Mouse (Mus musculus) kidney, adult 2 months (tissue): Measurements from ENCODE around the gene Prkd2. TPM values are rescaled to one million over a fixed set of nuclear protein-coding genes. Genes with fewer than 3 reads are reported as not detected.

Experiments
- DNase-seq: peaks from one replicate; pipeline ENCODE4 v3.0.0; 2021
- H3K27ac ChIP-seq: fragments of 200-500 bp; 2 replicates; pipeline ENCODE4 v1.5.1; 2012; ENCODE audit warnings: low read depth, low read length, control low read depth, inconsistent platforms; ENCODE audit not compliant: insufficient read depth
- H3K27me3 ChIP-seq: fragments of 200-500 bp; replicated peaks from 2 replicates; pipeline ENCODE4 v1.6.1; 2012; ENCODE audit warnings: mild to moderate bottlenecking, moderate library complexity, low read length, inconsistent platforms; ENCODE audit not compliant: control insufficient read depth, insufficient read depth
- H3K36me3 ChIP-seq: fragments of 200-500 bp; 2 replicates; pipeline ENCODE4 v1.6.1; 2012; ENCODE audit warnings: mild to moderate bottlenecking, moderate library complexity, low read length, inconsistent platforms; ENCODE audit not compliant: control insufficient read depth, insufficient read depth
- H3K4me1 ChIP-seq: fragments of 200-500 bp; 2 replicates; pipeline ENCODE4 v1.6.1; 2011; ENCODE audit warnings: low read length; ENCODE audit not compliant: control insufficient read depth, insufficient read depth
- H3K4me3 ChIP-seq: fragments of 200-500 bp; 2 replicates; pipeline ENCODE4 v1.5.1; 2011; ENCODE audit warnings: mild to moderate bottlenecking, low read depth, low read length, control low read depth; ENCODE audit not compliant: insufficient read depth
- CTCF ChIP-seq: fragments of 200-500 bp; conservative IDR thresholded peaks from 2 replicates; pipeline ENCODE4 v1.5.1; 2011; ENCODE audit warnings: low read depth, mild to moderate bottlenecking, control low read depth, low read length, moderate library complexity, mixed read lengths; ENCODE audit not compliant: insufficient read depth, insufficient read length
- POLR2A ChIP-seq: fragments of 200-500 bp; IDR thresholded peaks from one replicate; pipeline ENCODE4 v1.6.1; 2011; ENCODE audit warnings: low read depth, low read length, control low read depth
- WGBS: fragments of 180-500 bp; shearing (Covaris S2); methylation state at CpG from one replicate; pipeline ENCODE4 v1.1.7; 2018; 5-methylcytosine and 5-hydroxymethylcytosine counted together
- polyA plus RNA-seq: library from polyadenylated mRNA; depleted of rRNA; stranded (reverse); fragments of >200 nt; gene quantifications from 2 replicates; pipeline ENCODE4 v1.2.3, GENCODE M21; 2012

The Prkd2 gene
- polyA plus RNA-seq, 1 experiment: 23.3 TPM

- DNase-seq: peak; percentile 55
- H3K4me1 ChIP-seq: no peaks in the 10 kb centered on the region
- H3K27me3 ChIP-seq: no peaks in the 10 kb centered on the region
- H3K36me3 ChIP-seq: no peaks in the 10 kb centered on the region
- H3K27ac ChIP-seq: peak overlapping the region; percentile 67; the same call in 1 of the 2 replicates
- no peak overlapping the region for H3K4me3 ChIP-seq
- TF ChIP-seq CTCF (no peak), POLR2A (no peak)
- 63% methylated on average over 9 of the region's 9 CpGs for WGBS
These were observed 62.9 kb downstream of the Prkd2 start for GRCm38 (mm10) chr7:16905491-16906021.

GRCm38 (mm10) chr7:16906281-16906680, 63.6 kb downstream of the Prkd2 start, which contains the start of gene Ptgir:
Ptgir (plus strand) TSS chr7:16906490.
- peak within 1 kb of the TSS; percentile 4; the same call in 1 of the 2 replicates for H3K4me3 ChIP-seq
- peak within 1 kb of the TSS; percentile 67; the same call in 1 of the 2 replicates for H3K27ac ChIP-seq
- TF ChIP-seq CTCF (no peak), POLR2A (no peak)
- no peaks in the 10 kb centered on the region for H3K27me3 ChIP-seq
- peak; percentile 55 for DNase-seq
- 44% methylated on average over 6 of the region's 6 CpGs for WGBS
- H3K4me1 ChIP-seq: no peaks in the 10 kb centered on the region
- H3K36me3 ChIP-seq: no peaks in the 10 kb centered on the region

GRCm38 (mm10) chr7:16906889-16907559, 64.3 kb downstream of the Prkd2 start:
- H3K27me3 ChIP-seq: no peaks in the 10 kb centered on the region
- H3K36me3 ChIP-seq: no peaks in the 10 kb centered on the region
- no peak overlapping the region for H3K27ac ChIP-seq
- no peak for TF ChIP-seq POLR2A
- no peak for TF ChIP-seq CTCF
- no peaks in the 10 kb centered on the region for H3K4me1 ChIP-seq
- no peak for DNase-seq
- 92% methylated on average over 41 of the region's 41 CpGs for WGBS
- H3K4me3 ChIP-seq: peak overlapping the region; percentile 4; the same call in 1 of the 2 replicates

GRCm38 (mm10) chr7:16907842-16908241, 65.1 kb downstream of the Prkd2 start:
- no peak for DNase-seq
- WGBS: 43% methylated on average over 7 of the region's 7 CpGs
- no peak overlapping the region for H3K4me3 ChIP-seq
- H3K27ac ChIP-seq: no peak overlapping the region
- no peaks in the 10 kb centered on the region for H3K27me3 ChIP-seq
- no peaks in the 10 kb centered on the region for H3K36me3 ChIP-seq
- TF ChIP-seq CTCF (no peak), POLR2A (no peak)
- no peaks in the 10 kb centered on the region for H3K4me1 ChIP-seq

- Histone ChIP-seq H3K27me3 (no peaks in the 10 kb centered on the region), H3K27ac (no peak overlapping the region), H3K36me3 (no peaks in the 10 kb centered on the region), H3K4me3 (no peak overlapping the region), H3K4me1 (no peaks in the 10 kb centered on the region)
- DNase-seq: no peak
- 30% methylated on average over 11 of the region's 11 CpGs for WGBS
- no peak for TF ChIP-seq CTCF
- no peak for TF ChIP-seq POLR2A
These were observed 65.7 kb downstream of the Prkd2 start for GRCm38 (mm10) chr7:16908367-16908766.

- DNase-seq: no peak
- Histone ChIP-seq H3K36me3 (no peaks in the 10 kb centered on the region), H3K27ac (no peak overlapping the region), H3K4me1 (no peaks in the 10 kb centered on the region), H3K4me3 (no peak overlapping the region), H3K27me3 (no peaks in the 10 kb centered on the region)
- 60% methylated on average over 11 of the region's 11 CpGs for WGBS
- TF ChIP-seq CTCF: no peak
These were observed 66.2 kb downstream of the Prkd2 start for GRCm38 (mm10) chr7:16908859-16909258.

GRCm38 (mm10) chr7:16909909-16910308, 67.2 kb downstream of the Prkd2 start:
- H3K36me3 ChIP-seq: no peaks in the 10 kb centered on the region
- TF ChIP-seq CTCF (no peak), POLR2A (no peak)
- WGBS: 32% methylated on average over 10 of the region's 10 CpGs
- H3K27me3 ChIP-seq: no peaks in the 10 kb centered on the region
- no peaks in the 10 kb centered on the region for H3K4me1 ChIP-seq
- H3K4me3 ChIP-seq: no peak overlapping the region
- H3K27ac ChIP-seq: no peak overlapping the region
- DNase-seq: no peak
